Mouse (Mus musculus): ENCODE measurements at regions not wholly inside any gene's neighbourhood (a gene's known extent, or its start where the extent isn't known, plus 50 kb on each side); places are given as distances from the start of the nearest gene placed in this dataset.

DNA sequence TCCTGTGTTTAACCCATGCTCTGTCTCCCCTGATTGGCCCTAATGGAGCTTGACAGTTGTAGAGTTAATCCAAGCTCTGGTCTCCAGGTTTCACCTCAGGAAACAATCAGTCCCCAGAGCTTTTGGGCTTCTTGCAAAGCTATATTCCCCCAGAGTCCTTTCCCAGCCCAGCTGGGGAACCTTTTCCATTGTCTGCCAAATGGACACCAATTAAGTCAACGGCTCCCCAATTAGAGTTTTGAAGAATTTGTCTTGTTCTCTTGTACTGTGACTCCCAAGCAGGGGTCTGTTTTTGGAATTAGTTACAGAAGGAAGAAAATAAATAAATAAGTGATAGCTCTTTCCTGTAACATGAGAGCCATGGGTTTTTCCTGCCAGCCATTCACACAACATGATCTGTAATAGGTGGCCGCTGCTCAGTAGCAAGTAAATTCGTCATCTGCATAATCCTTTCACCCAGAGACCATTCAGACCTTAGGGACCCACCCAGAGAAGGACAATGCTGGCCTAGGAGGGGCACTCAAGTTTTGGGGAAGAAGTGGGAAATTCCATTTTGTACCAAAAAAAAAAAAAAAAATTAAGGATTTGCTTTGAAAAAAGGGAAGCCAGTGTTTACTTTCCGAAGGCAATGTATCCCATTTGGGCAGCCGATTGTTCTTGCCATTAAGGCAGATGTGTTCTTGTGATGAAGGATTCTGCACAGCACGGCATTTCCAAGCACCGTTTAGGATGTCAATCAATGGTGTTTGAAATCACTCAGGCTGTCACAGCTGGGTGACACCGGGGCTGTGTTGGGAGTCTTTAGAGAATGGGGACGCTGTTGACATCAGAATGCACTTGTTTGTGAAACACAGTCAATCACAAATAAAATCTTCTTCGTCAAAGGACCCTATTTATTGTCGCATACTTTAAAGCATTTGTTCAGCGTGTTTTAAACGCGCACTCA, 286.6 kb downstream of the Gm10295 start:
- Histone ChIP-seq H3K4me1 (ENCODE audit: control insufficient read depth, insufficient read depth, low read length) (no peaks in the 10 kb centered on the region), H3K36me3 (ENCODE audit: control insufficient read depth, insufficient read depth, low read length) (no peaks in the 10 kb centered on the region), H3K27ac (replicated peaks; ENCODE audit: insufficient read depth, low read depth, low read length) (no peak overlapping the region), H3K27me3 (ENCODE audit: control insufficient read depth, insufficient read depth, low read length) (no peaks in the 10 kb centered on the region), H3K4me3 (ENCODE audit: insufficient read depth, low read depth, low read length) (no peak overlapping the region), H3K79me2 (ENCODE audit: control insufficient read depth, insufficient read depth, low read length) (no peaks in the 10 kb centered on the region), H3K9ac (ENCODE audit: low read depth, low read length) (no peak overlapping the region)
- 63% methylated on average over 14 of the region's 14 CpGs for WGBS
- DNase-seq (ENCODE audit: extremely low read depth, low read depth, low spot score), result peak; percentile 15
- TF ChIP-seq CTCF (IDR thresholded peaks at IDR 0.05; ENCODE audit: low read depth, low read length), result no peak
- no peak for TF ChIP-seq POLR2A (IDR thresholded peaks at IDR 0.05; ENCODE audit: extremely low read depth, insufficient read depth, low read length)

DNA sequence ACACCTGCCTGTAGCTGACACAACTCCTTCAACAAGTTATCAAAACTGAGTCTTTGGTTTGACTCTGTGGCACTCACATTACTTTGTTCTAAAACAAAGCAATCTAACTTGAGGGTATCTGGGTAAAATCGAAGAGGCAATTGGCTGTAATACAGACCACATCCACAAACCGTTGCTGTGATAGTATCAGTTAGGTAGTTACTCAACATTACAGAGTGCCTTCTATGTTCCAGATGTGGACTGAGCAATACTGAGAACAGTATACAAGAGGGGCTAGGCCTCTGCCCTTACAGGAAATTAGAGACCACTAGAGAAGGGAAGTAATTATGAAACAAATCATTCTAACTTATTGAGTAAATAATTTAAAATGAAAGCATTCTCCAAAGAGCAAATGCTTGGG, 300.5 kb downstream of the Gm10295 start:
- Histone ChIP-seq H3K27me3 (ENCODE audit: control insufficient read depth, insufficient read depth, low read length) (no peaks in the 10 kb centered on the region), H3K9ac (ENCODE audit: low read depth, low read length) (no peak overlapping the region), H3K36me3 (ENCODE audit: control insufficient read depth, insufficient read depth, low read length) (no peaks in the 10 kb centered on the region), H3K4me1 (ENCODE audit: control insufficient read depth, insufficient read depth, low read length) (no peaks in the 10 kb centered on the region), H3K4me3 (ENCODE audit: insufficient read depth, low read depth, low read length) (no peak overlapping the region), H3K79me2 (ENCODE audit: control insufficient read depth, insufficient read depth, low read length) (no peaks in the 10 kb centered on the region), H3K27ac (replicated peaks; ENCODE audit: insufficient read depth, low read depth, low read length) (no peak overlapping the region)
- no peak for TF ChIP-seq POLR2A (IDR thresholded peaks at IDR 0.05; ENCODE audit: extremely low read depth, insufficient read depth, low read length)
- TF ChIP-seq CTCF (IDR thresholded peaks at IDR 0.05; ENCODE audit: low read depth, low read length), result no peak
- no peak for DNase-seq (ENCODE audit: extremely low read depth, low read depth, low spot score)
- 79% methylated on average over 2 of the region's 2 CpGs for WGBS

DNA sequence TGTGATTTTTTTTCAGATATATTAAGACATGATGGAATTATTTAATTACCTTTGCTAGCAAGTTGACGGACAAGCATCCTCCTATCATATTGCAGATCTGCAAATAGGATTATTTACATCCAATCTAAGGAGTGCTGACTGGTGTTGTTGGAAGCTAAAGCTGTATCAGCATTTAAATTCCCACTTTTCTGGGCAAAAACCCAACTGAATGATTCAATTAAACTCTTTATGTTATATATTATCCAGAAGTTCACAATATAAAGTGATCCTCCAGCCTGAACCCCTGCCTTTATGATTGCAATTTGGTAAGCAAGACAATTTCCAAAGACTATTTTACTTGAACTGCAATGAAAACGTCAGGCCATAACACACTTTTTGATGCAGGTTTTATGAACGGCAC, 304.1 kb downstream of the Gm10295 start:
- TF ChIP-seq CTCF (IDR thresholded peaks at IDR 0.05; ENCODE audit: low read depth, low read length), result no peak
- TF ChIP-seq POLR2A (IDR thresholded peaks at IDR 0.05; ENCODE audit: extremely low read depth, insufficient read depth, low read length), result no peak
- no peaks in the 10 kb centered on the region for H3K79me2 ChIP-seq (ENCODE audit: control insufficient read depth, insufficient read depth, low read length)
- no peaks in the 10 kb centered on the region for H3K4me1 ChIP-seq (ENCODE audit: control insufficient read depth, insufficient read depth, low read length)
- no peak for DNase-seq (ENCODE audit: extremely low read depth, low read depth, low spot score)
- no peak overlapping the region for H3K27ac ChIP-seq (replicated peaks; ENCODE audit: insufficient read depth, low read depth, low read length)
- 86% methylated on average over 3 of the region's 3 CpGs for WGBS
- no peaks in the 10 kb centered on the region for H3K36me3 ChIP-seq (ENCODE audit: control insufficient read depth, insufficient read depth, low read length)
- no peak overlapping the region for H3K4me3 ChIP-seq (ENCODE audit: insufficient read depth, low read depth, low read length)
- H3K27me3 ChIP-seq (ENCODE audit: control insufficient read depth, insufficient read depth, low read length), result no peaks in the 10 kb centered on the region
- no peak overlapping the region for H3K9ac ChIP-seq (ENCODE audit: low read depth, low read length)

DNA sequence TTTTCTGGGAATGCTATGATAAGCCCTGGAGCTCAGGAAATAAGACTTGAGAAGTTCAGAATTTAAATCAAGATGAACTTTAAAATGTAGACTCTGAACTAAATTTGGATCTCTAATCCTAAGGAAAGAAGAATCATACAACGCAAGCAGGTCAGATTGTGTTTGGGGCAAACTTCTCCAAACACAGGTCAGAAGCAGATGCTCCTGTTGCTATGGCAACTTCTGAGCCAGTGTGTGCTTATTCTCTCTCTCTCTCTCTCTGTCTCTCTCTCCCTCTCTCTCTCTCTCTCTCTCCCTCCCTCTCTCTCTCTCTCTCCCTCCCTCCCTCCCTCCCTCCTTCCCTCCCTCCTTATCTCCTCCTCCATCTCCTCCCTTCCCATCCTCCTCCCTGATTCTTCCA, 304.7 kb downstream of the Gm10295 start:
- H3K79me2 ChIP-seq (ENCODE audit: control insufficient read depth, insufficient read depth, low read length), result no peaks in the 10 kb centered on the region
- H3K27ac ChIP-seq (replicated peaks; ENCODE audit: insufficient read depth, low read depth, low read length), result no peak overlapping the region
- H3K9ac ChIP-seq (ENCODE audit: low read depth, low read length), result no peak overlapping the region
- peak; percentile 10 for DNase-seq (ENCODE audit: extremely low read depth, low read depth, low spot score)
- TF ChIP-seq CTCF (IDR thresholded peaks at IDR 0.05; ENCODE audit: low read depth, low read length) (no peak), POLR2A (IDR thresholded peaks at IDR 0.05; ENCODE audit: extremely low read depth, insufficient read depth, low read length) (no peak)
- H3K36me3 ChIP-seq (ENCODE audit: control insufficient read depth, insufficient read depth, low read length), result no peaks in the 10 kb centered on the region
- no peaks in the 10 kb centered on the region for H3K4me1 ChIP-seq (ENCODE audit: control insufficient read depth, insufficient read depth, low read length)
- 61% methylated on average over 1 of the region's 1 CpGs for WGBS
- H3K27me3 ChIP-seq (ENCODE audit: control insufficient read depth, insufficient read depth, low read length), result no peaks in the 10 kb centered on the region
- no peak overlapping the region for H3K4me3 ChIP-seq (ENCODE audit: insufficient read depth, low read depth, low read length)

DNA sequence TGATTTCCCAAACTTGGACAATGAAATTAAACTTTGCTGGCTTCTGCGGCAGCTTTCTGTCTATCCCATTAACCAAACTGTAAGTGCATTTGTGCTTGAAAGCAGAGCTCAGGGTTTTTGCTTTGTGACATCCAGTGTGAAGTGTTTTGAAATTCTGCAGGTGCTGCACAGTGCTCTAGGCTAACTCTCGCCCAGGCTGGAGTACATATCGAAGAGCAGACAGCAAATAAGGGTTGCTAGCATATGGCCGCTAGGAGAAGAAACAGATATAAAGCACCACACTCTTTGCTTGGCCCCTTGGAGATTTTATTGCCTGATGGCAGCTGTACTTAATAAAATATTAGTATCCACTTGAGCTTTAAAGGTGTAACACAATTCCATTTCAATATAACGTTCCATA, 307.5 kb downstream of the Gm10295 start:
- no peak for DNase-seq (ENCODE audit: extremely low read depth, low read depth, low spot score)
- H3K4me3 ChIP-seq (ENCODE audit: insufficient read depth, low read depth, low read length), result no peak overlapping the region
- 93% methylated on average over 5 of the region's 5 CpGs for WGBS
- no peaks in the 10 kb centered on the region for H3K36me3 ChIP-seq (ENCODE audit: control insufficient read depth, insufficient read depth, low read length)
- no peaks in the 10 kb centered on the region for H3K79me2 ChIP-seq (ENCODE audit: control insufficient read depth, insufficient read depth, low read length)
- H3K9ac ChIP-seq (ENCODE audit: low read depth, low read length), result no peak overlapping the region
- H3K4me1 ChIP-seq (ENCODE audit: control insufficient read depth, insufficient read depth, low read length), result no peaks in the 10 kb centered on the region
- TF ChIP-seq CTCF (IDR thresholded peaks at IDR 0.05; ENCODE audit: low read depth, low read length) (no peak), POLR2A (IDR thresholded peaks at IDR 0.05; ENCODE audit: extremely low read depth, insufficient read depth, low read length) (no peak)
- no peaks in the 10 kb centered on the region for H3K27me3 ChIP-seq (ENCODE audit: control insufficient read depth, insufficient read depth, low read length)
- no peak overlapping the region for H3K27ac ChIP-seq (replicated peaks; ENCODE audit: insufficient read depth, low read depth, low read length)

DNA sequence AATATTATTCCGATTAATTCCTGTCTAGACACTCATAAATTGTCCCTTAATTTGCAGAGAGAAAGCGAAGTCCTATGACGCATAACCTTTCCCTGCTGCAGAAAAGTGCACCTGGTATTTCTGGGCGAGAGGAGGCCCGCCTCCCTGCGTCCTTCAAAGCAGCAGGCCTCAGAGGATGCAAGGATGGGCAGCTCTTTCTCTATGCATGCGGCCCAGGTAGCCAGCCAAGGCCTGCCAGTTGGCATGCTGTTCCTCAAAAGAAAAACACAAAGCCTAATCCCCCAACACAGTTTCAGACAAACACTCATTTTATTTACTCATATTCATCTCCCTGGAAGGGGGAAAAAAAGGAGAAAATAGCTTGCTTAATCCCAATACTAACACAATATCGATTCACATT, 308.2 kb downstream of the Gm10295 start:
- H3K79me2 ChIP-seq (ENCODE audit: control insufficient read depth, insufficient read depth, low read length), result no peaks in the 10 kb centered on the region
- H3K27me3 ChIP-seq (ENCODE audit: control insufficient read depth, insufficient read depth, low read length), result no peaks in the 10 kb centered on the region
- no peak overlapping the region for H3K4me3 ChIP-seq (ENCODE audit: insufficient read depth, low read depth, low read length)
- H3K4me1 ChIP-seq (ENCODE audit: control insufficient read depth, insufficient read depth, low read length), result no peaks in the 10 kb centered on the region
- no peaks in the 10 kb centered on the region for H3K36me3 ChIP-seq (ENCODE audit: control insufficient read depth, insufficient read depth, low read length)
- no peak overlapping the region for H3K9ac ChIP-seq (ENCODE audit: low read depth, low read length)
- WGBS, result 95% methylated on average over 8 of the region's 8 CpGs
- DNase-seq (ENCODE audit: extremely low read depth, low read depth, low spot score), result no peak
- TF ChIP-seq CTCF (IDR thresholded peaks at IDR 0.05; ENCODE audit: low read depth, low read length) (no peak), POLR2A (IDR thresholded peaks at IDR 0.05; ENCODE audit: extremely low read depth, insufficient read depth, low read length) (no peak)
- no peak overlapping the region for H3K27ac ChIP-seq (replicated peaks; ENCODE audit: insufficient read depth, low read depth, low read length)
